Mouse (Mus musculus): ENCODE measurements around the gene Gm15155. TPM values are rescaled to one million over a fixed set of nuclear protein-coding genes. Genes with fewer than 3 reads are reported as not detected.
"Not testable (repeated sequence)": the region's sequence is repeated elsewhere in the genome, so short reads cannot be mapped to it uniquely, and the experiment has no call there.

Gene Gm15155
- total RNA-seq, 2 experiments from 2014 or later = not detected

- no peak for DNase-seq (ENCODE audit: low spot score in 2 of 2)
These were observed 385.2 kb downstream of the Gm15155 start for GRCm38 (mm10) chrX:156009756-156010155.

DNA sequence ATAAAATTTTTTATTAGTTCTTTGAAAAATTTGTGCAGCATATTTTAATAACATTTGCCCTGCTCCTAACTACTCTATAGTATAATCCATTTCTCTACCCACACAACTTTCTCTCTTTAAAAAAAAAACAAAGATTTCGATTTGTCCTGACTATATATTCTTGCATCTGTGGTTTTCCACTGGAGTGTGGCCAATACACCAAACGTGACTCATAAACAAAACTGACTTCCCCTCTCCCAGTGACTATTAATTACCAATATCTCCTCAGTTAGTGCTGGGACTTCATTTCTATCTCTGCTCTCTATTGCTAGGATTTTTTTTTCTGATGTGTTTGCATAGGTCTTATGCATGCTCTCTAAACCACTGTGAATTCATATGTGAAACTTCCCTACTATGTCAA, 531.2 kb downstream of the Gm15155 start:
- no peak for DNase-seq (ENCODE audit: low spot score in 2 of 2)

- DNase-seq (ENCODE audit: low spot score in 2 of 2) = no peak
These were observed 547.0 kb downstream of the Gm15155 start for GRCm38 (mm10) chrX:156171587-156171986.

- not testable (repeated sequence) for DNase-seq (ENCODE audit: low spot score in 2 of 2)
These were observed 679.3 kb downstream of the Gm15155 start for GRCm38 (mm10) chrX:156303806-156304205.

Other genes starting within 250 kb of the Gm15155 start
- gene Ptchd1, start 927 bp upstream of the Gm15155 start, total RNA-seq (2021) = under 1 TPM; 0.17 to 0.45 TPM